Mouse (Mus musculus) liver, adult 2 months (tissue): ENCODE measurements around the gene Cfd. TPM values are rescaled to one million over a fixed set of nuclear protein-coding genes. Genes with fewer than 3 reads are reported as not detected.
A peak's percentile ranks its signal among the peaks of the same experiment; 100 is the strongest.

Experiments used
- DNase-seq: peaks from one replicate; pipeline ENCODE4 v3.0.0-alpha.2; 2011; ENCODE audit warnings: low read depth, low spot score; ENCODE audit errors: extremely low read depth
- H3K27ac ChIP-seq: fragments of 200-500 bp; replicated peaks from 2 replicates; pipeline ENCODE4 v1.5.1; 2012; ENCODE audit warnings: low read depth, mild to moderate bottlenecking, control low read depth, inconsistent platforms, low read length; ENCODE audit not compliant: insufficient read depth
- H3K27me3 ChIP-seq: fragments of 200-500 bp; 2 replicates; pipeline ENCODE4 v1.6.1; 2012; ENCODE audit warnings: mild to moderate bottlenecking, moderate library complexity, low read length, inconsistent platforms; ENCODE audit not compliant: control insufficient read depth, insufficient read depth
- H3K36me3 ChIP-seq: fragments of 200-500 bp; 2 replicates; pipeline ENCODE4 v1.6.1; 2012; ENCODE audit warnings: low read length, inconsistent platforms; ENCODE audit not compliant: control insufficient read depth, insufficient read depth
- H3K4me1 ChIP-seq: fragments of 200-500 bp; 2 replicates; pipeline ENCODE4 v1.6.1; 2011; ENCODE audit warnings: low read length; ENCODE audit not compliant: control insufficient read depth, insufficient read depth
- H3K4me3 ChIP-seq: fragments of 200-500 bp; 2 replicates; pipeline ENCODE4 v1.5.1; 2011; ENCODE audit warnings: low read depth, mild to moderate bottlenecking, control low read depth, low read length, moderate library complexity; ENCODE audit not compliant: insufficient read depth
- H3K79me2 ChIP-seq: fragments of 200-500 bp; 2 replicates; pipeline ENCODE4 v1.6.1; 2012; ENCODE audit warnings: inconsistent platforms, mild to moderate bottlenecking, low read length, moderate library complexity; ENCODE audit not compliant: control insufficient read depth, insufficient read depth
- H3K9ac ChIP-seq: fragments of 200-500 bp; 2 replicates; pipeline ENCODE4 v1.6.1; 2012; ENCODE audit warnings: low read depth, mild to moderate bottlenecking, control low read depth, inconsistent platforms, low read length
- CTCF ChIP-seq: fragments of 200-500 bp; IDR thresholded peaks from 2 replicates; pipeline ENCODE4 v1.5.1; 2011; ENCODE audit warnings: low read depth, low read length, control low read depth
- POLR2A ChIP-seq: fragments of 200-500 bp; IDR thresholded peaks from 2 replicates; pipeline ENCODE4 v1.6.1; 2011; ENCODE audit warnings: low read length, control low read depth; ENCODE audit not compliant: insufficient read depth; ENCODE audit errors: extremely low read depth
- WGBS: fragments of 180-500 bp; shearing (Covaris S2); methylation state at CpG from one replicate; pipeline ENCODE4 v1.1.7; 2018; 5-methylcytosine and 5-hydroxymethylcytosine counted together
- polyA plus RNA-seq: library from polyadenylated mRNA; depleted of rRNA; stranded (reverse); fragments of >200 nt; gene quantifications from 2 replicates; pipeline ENCODE4 v1.2.3, GENCODE M21; 2012; rRNA removed
- total RNA-seq: library from RNA; depleted of rRNA; stranded (reverse); fragments of >200 nt; gene quantifications from 2 replicates; pipeline ENCODE4 v1.2.3, GENCODE M21; 2014; rRNA removed

The Cfd gene
- total RNA-seq (5.7 and 11.3 TPM in 2 replicates), polyA plus RNA-seq (0.37 and 0.98 TPM in 2 replicates)

DNA sequence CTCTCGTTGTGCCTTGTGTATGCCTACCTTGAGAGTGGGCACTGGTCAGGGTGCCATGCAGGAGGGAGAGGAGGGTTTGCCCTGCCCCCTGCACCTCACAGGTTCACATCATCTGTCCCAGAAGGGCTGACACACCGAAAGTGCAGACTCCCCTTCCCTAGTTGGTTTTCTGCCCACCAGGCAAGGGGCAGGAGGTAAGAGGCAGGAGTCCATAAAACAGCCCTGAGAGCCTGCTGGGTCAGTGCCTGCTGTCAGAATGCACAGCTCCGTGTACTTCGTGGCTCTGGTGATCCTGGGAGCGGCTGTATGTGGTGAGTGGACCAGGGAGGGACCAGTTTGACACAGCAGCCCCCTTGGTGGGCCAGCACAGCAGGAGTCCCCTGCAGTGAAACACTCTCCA lies at the start of gene Cfd:
Gene Cfd (plus strand): TSS at position 184 of the 400 bp plus-strand sequence.
- Histone ChIP-seq H3K4me1 (peaks cover 9% of the 10 kb centered on the region), H3K9ac (no peak within 1 kb of the TSS), H3K4me3 (no peak within 1 kb of the TSS), H3K27ac (no peak within 1 kb of the TSS), H3K79me2 (no peaks in the 10 kb centered on the region), H3K36me3 (no peaks in the 10 kb centered on the region), H3K27me3 (no peaks in the 10 kb centered on the region)
- DNase-seq: no peak
- TF ChIP-seq POLR2A: no peak
- no peak for TF ChIP-seq CTCF
- 59% methylated on average over 5 of the region's 5 CpGs for WGBS

GRCm38 (mm10) chr10:79842322-79842721 lies 48.3 kb upstream of the Cfd start:
- H3K9ac ChIP-seq: no peak overlapping the region
- H3K36me3 ChIP-seq: no peaks in the 10 kb centered on the region
- no peak overlapping the region for H3K4me3 ChIP-seq
- no peak for DNase-seq
- 0 out of 2 replicates have a peak, but pooled peaks cover 2% of the 10 kb centered on the region for H3K4me1 ChIP-seq
- TF ChIP-seq POLR2A (no peak), CTCF (no peak)
- 78% methylated on average over 3 of the region's 3 CpGs for WGBS
- no peaks in the 10 kb centered on the region for H3K27me3 ChIP-seq
- no peaks in the 10 kb centered on the region for H3K79me2 ChIP-seq
- H3K27ac ChIP-seq: no peak overlapping the region

DNA sequence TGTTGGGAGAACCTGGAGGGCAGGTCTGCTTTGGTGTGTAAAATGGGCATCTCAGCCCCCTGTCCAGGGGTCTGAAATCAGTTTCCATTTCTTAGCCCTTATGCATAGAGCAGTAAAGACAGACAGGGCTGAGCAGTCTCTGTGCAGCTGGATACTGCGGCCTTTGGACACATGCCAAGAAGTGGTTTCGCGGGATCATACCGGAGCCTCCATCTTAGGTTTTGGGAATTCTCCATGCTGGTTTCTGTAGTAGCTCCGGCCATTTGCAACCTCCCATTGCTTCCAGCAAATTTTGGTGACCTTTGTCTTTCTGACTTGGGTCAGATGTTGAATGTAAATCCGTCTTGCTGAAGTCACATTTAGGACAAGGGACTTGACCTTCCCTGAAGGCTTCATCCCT lies 47.2 kb upstream of the Cfd start:
- WGBS: 64% methylated on average over 6 of the region's 6 CpGs
- H3K4me3 ChIP-seq: no peak overlapping the region
- no peak for DNase-seq

DNA sequence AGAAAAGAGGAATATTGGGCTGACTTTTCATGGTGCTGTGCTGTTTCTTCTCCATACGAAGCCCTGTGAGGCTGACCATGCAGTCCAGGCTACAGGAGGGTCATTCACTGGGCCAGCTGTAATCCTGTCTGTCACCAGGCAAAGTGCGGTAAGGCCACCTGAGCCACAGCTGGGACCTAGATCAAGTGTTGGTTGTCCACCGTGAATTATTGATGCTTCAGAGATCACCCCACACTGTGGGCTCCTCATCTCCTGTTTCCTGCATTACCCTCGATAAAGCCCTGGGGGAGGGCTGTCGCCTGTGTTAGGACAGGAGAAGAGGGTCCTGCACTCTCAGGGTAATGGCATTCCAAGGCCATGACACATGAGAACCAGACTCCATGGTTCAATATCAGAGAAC lies 44.1 kb upstream of the Cfd start:
- Histone ChIP-seq H3K79me2 (no peaks in the 10 kb centered on the region), H3K9ac (no peak overlapping the region), H3K27ac (no peak overlapping the region), H3K27me3 (no peaks in the 10 kb centered on the region), H3K36me3 (no peaks in the 10 kb centered on the region), H3K4me1 (peaks cover under 1% of the 10 kb centered on the region), H3K4me3 (no peak overlapping the region)
- DNase-seq: no peak
- TF ChIP-seq POLR2A (no peak), CTCF (no peak)
- 73% methylated on average over 5 of the region's 5 CpGs for WGBS

More for the DNA sequence above, 47.2 kb upstream of the Cfd start:
- no peak overlapping the region for H3K9ac ChIP-seq
- H3K79me2 ChIP-seq: no peaks in the 10 kb centered on the region
- H3K27me3 ChIP-seq: no peaks in the 10 kb centered on the region
- H3K27ac ChIP-seq: no peak overlapping the region
- H3K4me1 ChIP-seq: no peaks in the 10 kb centered on the region
- H3K36me3 ChIP-seq: no peaks in the 10 kb centered on the region
- no peak for TF ChIP-seq POLR2A
- no peak for TF ChIP-seq CTCF

- DNase-seq: no peak
- H3K4me3 ChIP-seq: no peak overlapping the region
- WGBS: 80% methylated on average over 8 of the region's 8 CpGs
- no peaks in the 10 kb centered on the region for H3K36me3 ChIP-seq
- H3K27ac ChIP-seq: no peak overlapping the region
- 0 out of 2 replicates have a peak, but pooled peaks cover 3% of the 10 kb centered on the region for H3K79me2 ChIP-seq
- no peak overlapping the region for H3K9ac ChIP-seq
- no peaks in the 10 kb centered on the region for H3K27me3 ChIP-seq
- H3K4me1 ChIP-seq: peaks cover 8% of the 10 kb centered on the region
- TF ChIP-seq CTCF (no peak), POLR2A (no peak)
These were observed 40.6 kb upstream of the Cfd start for GRCm38 (mm10) chr10:79849941-79850628.

DNA sequence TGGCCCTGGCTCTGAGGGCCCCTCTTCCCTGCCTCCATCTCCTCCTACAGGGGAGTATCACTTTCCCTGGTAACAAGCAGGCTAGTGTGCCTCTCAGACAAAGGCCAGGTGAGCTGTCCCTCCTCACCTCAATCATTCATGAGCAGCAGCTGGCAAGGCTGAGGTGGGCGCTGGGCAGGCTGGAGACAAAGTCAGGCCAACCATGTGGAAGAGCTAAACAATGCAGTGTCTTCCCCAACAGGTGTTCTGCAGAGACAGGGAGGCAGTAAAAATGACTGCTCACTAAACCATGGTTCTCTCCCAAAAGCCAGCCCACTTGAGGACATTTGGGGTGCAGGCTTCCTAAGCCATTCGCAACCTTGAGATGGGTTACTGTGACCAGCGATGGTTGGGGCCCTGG lies 39.0 kb upstream of the Cfd start:
- peak overlapping the region; percentile 38; the same call in 1 of the 2 replicates for H3K9ac ChIP-seq
- no peaks in the 10 kb centered on the region for H3K36me3 ChIP-seq
- H3K27me3 ChIP-seq: no peaks in the 10 kb centered on the region
- H3K4me3 ChIP-seq: no peak overlapping the region
- H3K27ac ChIP-seq: peak overlapping the region; percentile 88
- DNase-seq: no peak
- peaks cover 13% of the 10 kb centered on the region for H3K4me1 ChIP-seq
- no peak for TF ChIP-seq POLR2A
- TF ChIP-seq CTCF: no peak
- peaks cover 16% of the 10 kb centered on the region for H3K79me2 ChIP-seq
- 90% methylated on average over 3 of the region's 3 CpGs for WGBS
